Mouse (Mus musculus): ENCODE results near the gene Cldn19. TPM values are rescaled to one million over a fixed set of nuclear protein-coding genes. Genes with fewer than 3 reads are reported as not detected.

The Cldn19 gene
- polyA plus RNA-seq, 1 experiment from 2014 or later, result 12.8 TPM

DNA sequence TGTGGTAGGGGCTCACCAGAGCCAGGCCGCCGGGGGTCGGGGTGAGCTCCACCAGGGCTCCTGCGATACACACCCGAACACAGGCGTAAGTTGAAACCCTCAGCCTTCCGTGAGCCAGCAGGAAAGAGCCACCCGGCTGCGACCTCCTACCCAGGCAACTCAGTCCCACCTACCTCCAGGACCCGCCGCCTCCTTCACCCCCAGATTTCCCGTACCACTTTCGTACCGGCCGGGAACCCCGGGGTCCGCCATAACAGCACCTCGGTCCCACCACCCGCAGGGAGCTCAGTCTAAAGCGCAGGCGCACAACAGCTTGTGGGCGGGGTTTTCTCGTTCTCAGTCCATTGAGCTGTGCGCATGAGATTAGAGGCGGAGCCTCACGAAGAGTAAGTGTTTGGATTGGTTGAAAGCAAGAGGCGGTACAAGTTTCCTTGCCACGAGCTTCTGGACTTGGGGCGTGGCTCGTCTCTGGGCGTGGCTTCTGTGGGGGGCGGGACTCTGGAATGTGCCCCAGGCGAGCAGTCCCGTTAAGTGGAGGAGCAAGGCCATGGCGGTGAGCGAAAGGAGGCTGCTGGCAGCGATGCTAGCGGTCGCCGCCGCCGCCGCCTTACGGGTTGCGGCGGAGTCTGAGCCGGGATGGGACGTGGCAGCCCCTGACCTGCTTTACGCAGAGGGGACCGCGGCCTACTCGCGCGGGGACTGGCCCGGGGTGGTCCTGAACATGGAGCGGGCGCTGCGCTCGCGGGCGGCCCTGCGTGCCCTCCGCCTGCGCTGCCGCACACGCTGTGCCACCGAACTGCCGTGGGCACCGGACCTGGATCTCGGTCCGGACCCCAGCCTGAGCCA lies 22.6 kb upstream of the Cldn19 start, which contains the start of the genes AU022252 and P3h1:
TSS of gene AU022252 (minus strand) at position 303 of the 846 bp plus-strand sequence.
TSS of gene P3h1 (plus strand) at position 506 of the 846 bp plus-strand sequence.
- WGBS, result under 1% methylated on average over 71 of the region's 71 CpGs
- Histone ChIP-seq H3K36me3 (ENCODE audit: control insufficient read depth, insufficient read depth) (peaks cover 19% of the 10 kb centered on the region; the same call in 1 of the 2 replicates), H3K4me2 (replicated peaks; ENCODE audit: low read depth) (peak within 1 kb of the TSS; percentile 95), H3K27me3 (replicated peaks; ENCODE audit: control insufficient read depth, insufficient read depth, low read length) (no peaks in the 10 kb centered on the region), H3K4me3 (ENCODE audit: low read depth, low read length) (peak within 1 kb of the TSS; percentile 62), H3K4me1 (replicated peaks; ENCODE audit: control insufficient read depth, insufficient read depth, low read length) (no peaks in the 10 kb centered on the region), H3K9me3 (ENCODE audit: control insufficient read depth) (no peaks in the 10 kb centered on the region), H3K9ac (ENCODE audit: low read depth, low read length) (peak within 1 kb of the TSS; percentile 60), H3K27ac (ENCODE audit: low read depth, low read length) (peak within 1 kb of the TSS; percentile 24; the same call in 1 of the 2 replicates)
- no peak for TF ChIP-seq CTCF (IDR thresholded peaks at IDR 0.05; ENCODE audit: low read depth)
- ATAC-seq, result peak; percentile 97

DNA sequence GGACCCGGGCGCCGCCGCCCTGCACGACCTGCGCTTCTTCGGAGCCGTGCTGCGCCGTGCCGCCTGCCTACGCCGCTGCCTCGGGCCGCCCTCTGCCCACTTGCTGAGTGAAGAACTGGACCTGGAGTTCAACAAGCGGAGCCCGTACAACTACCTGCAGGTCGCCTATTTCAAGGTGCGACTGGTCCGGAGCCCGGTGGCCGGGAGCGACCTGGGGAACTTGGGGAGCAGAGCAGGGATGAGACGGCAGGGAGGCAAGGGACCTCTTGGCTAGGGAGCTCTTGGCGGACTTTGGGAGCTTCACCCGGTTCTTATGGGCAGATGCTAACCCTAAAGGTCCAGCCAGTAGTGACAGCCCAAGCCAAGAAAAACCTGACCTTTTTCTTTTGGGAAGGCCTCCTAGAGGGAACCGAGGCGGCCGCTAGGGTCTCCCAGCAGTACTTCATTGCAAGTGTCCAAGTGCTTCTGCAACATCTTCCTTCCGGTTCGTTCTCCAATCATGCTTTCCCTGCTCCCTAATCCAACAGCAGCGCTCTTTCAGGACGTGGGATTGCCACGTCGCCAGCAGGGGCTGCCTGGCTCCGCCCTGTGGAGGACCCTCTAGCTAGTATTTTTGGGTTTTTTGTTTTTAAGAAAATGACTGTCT lies 21.8 kb upstream of the Cldn19 start:
- peak; percentile 42; the same call in 1 of the 2 replicates for TF ChIP-seq CTCF (IDR thresholded peaks at IDR 0.05; ENCODE audit: low read depth)
- peaks cover 11% of the 10 kb centered on the region; the same call in 1 of the 2 replicates for H3K36me3 ChIP-seq (ENCODE audit: control insufficient read depth, insufficient read depth)

DNA sequence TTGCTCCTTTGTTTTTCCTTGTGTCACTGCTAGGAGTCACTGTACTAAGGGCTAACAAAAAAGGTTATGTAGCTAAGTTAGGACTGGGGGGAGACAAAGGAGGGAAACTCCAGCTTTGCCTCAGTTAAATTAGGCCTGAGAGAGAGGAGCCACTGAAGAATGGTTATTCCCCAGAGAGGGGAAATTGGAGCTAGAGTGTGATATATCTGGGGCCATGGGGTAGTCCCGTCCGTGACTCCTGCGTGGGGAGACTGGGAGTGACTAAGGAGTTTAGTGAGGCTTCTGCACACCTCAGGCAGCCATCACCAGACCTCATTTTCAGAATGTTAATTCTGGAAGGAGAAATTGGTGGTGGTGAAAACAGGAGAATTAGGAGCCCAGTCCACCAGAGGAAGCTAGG lies 20.9 kb upstream of the Cldn19 start:
- Histone ChIP-seq H3K9me3 (ENCODE audit: control insufficient read depth) (no peaks in the 10 kb centered on the region), H3K4me3 (ENCODE audit: low read depth, low read length) (peak overlapping the region; percentile 62; the same call in 1 of the 2 replicates), H3K27ac (ENCODE audit: low read depth, low read length) (no peak overlapping the region), H3K4me2 (replicated peaks; ENCODE audit: low read depth) (peak overlapping the region; percentile 95), H3K9ac (ENCODE audit: low read depth, low read length) (no peak overlapping the region), H3K4me1 (replicated peaks; ENCODE audit: control insufficient read depth, insufficient read depth, low read length) (no peaks in the 10 kb centered on the region), H3K27me3 (replicated peaks; ENCODE audit: control insufficient read depth, insufficient read depth, low read length) (no peaks in the 10 kb centered on the region), H3K36me3 (ENCODE audit: control insufficient read depth, insufficient read depth) (peaks cover 9% of the 10 kb centered on the region; the same call in 1 of the 2 replicates)
- WGBS, result 71% methylated on average over 3 of the region's 3 CpGs
- TF ChIP-seq CTCF (IDR thresholded peaks at IDR 0.05; ENCODE audit: low read depth), result no peak
- ATAC-seq, result no peak

More for the DNA sequence above, 21.8 kb upstream of the Cldn19 start:
- H3K4me3 ChIP-seq (ENCODE audit: low read depth, low read length), result peak overlapping the region; percentile 62
- H3K27me3 ChIP-seq (replicated peaks; ENCODE audit: control insufficient read depth, insufficient read depth, low read length), result no peaks in the 10 kb centered on the region
- no peaks in the 10 kb centered on the region for H3K9me3 ChIP-seq (ENCODE audit: control insufficient read depth)
- H3K9ac ChIP-seq (ENCODE audit: low read depth, low read length), result peak overlapping the region; percentile 53
- peak; percentile 39 for ATAC-seq
- H3K4me2 ChIP-seq (replicated peaks; ENCODE audit: low read depth), result peak overlapping the region; percentile 95
- H3K27ac ChIP-seq (ENCODE audit: low read depth, low read length), result peak overlapping the region; percentile 24; the same call in 1 of the 2 replicates
- H3K4me1 ChIP-seq (replicated peaks; ENCODE audit: control insufficient read depth, insufficient read depth, low read length), result no peaks in the 10 kb centered on the region
- under 1% methylated on average over 36 of the region's 36 CpGs for WGBS

DNA sequence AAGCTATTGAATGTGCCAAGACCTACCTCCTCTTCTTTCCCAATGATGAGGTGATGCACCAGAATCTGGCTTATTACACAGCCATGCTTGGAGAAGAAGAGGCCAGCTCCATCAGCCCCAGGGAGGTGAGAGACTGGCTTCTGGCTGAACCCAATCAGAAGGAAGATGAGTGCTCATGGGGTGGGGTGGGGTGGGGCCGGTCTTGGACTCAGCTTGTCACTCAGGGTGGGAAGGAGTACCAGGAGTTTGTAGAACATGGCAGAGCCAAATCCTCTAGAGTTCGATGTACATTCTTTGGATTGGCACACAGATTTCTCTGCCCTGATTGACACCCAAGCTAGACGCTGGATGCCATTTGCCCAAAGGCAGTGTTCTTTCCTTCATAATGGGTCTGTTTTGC lies 16.6 kb upstream of the Cldn19 start:
- no peak for ATAC-seq
- Histone ChIP-seq H3K4me1 (replicated peaks; ENCODE audit: control insufficient read depth, insufficient read depth, low read length) (no peaks in the 10 kb centered on the region), H3K27ac (ENCODE audit: low read depth, low read length) (no peak overlapping the region), H3K4me2 (replicated peaks; ENCODE audit: low read depth) (no peak overlapping the region), H3K9me3 (ENCODE audit: control insufficient read depth) (no peaks in the 10 kb centered on the region), H3K36me3 (ENCODE audit: control insufficient read depth, insufficient read depth) (peaks cover 25% of the 10 kb centered on the region), H3K9ac (ENCODE audit: low read depth, low read length) (no peak overlapping the region), H3K4me3 (ENCODE audit: low read depth, low read length) (no peak overlapping the region), H3K27me3 (replicated peaks; ENCODE audit: control insufficient read depth, insufficient read depth, low read length) (no peaks in the 10 kb centered on the region)
- WGBS, result 77% methylated on average over 3 of the region's 3 CpGs
- no peak for TF ChIP-seq CTCF (IDR thresholded peaks at IDR 0.05; ENCODE audit: low read depth)

DNA sequence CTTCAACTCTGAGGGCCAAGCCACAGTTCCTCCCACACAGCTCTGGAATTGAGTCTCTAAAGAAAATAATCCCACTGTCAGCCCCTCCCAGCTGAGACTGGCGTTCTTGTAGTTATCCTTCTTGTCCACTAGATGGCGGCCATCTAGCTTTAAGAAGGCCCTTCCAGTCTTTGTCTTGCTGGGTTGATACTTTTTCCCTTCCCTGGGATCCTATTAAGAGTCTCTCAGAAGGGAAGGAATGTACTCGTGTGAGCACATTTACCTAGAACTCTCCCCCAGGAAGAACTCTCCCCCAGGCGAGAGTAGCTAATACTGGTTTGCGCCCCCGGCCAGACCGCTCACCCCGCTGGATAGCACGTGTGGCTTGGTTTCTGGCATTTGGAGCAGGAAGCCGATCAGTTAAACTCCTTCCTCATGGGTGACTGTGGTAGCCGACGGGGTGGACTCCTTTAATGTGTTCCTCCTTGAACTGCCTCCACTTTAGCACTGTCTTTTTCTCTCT lies 16.0 kb upstream of the Cldn19 start:
- TF ChIP-seq CTCF (IDR thresholded peaks at IDR 0.05; ENCODE audit: low read depth), result peak; percentile 89
- Histone ChIP-seq H3K9ac (ENCODE audit: low read depth, low read length) (no peak overlapping the region), H3K27me3 (replicated peaks; ENCODE audit: control insufficient read depth, insufficient read depth, low read length) (no peaks in the 10 kb centered on the region), H3K4me1 (replicated peaks; ENCODE audit: control insufficient read depth, insufficient read depth, low read length) (no peaks in the 10 kb centered on the region), H3K4me3 (ENCODE audit: low read depth, low read length) (no peak overlapping the region), H3K4me2 (replicated peaks; ENCODE audit: low read depth) (peak overlapping the region; percentile 39; the same call in 1 of the 2 replicates), H3K36me3 (ENCODE audit: control insufficient read depth, insufficient read depth) (peaks cover 29% of the 10 kb centered on the region), H3K9me3 (ENCODE audit: control insufficient read depth) (no peaks in the 10 kb centered on the region), H3K27ac (ENCODE audit: low read depth, low read length) (no peak overlapping the region)
- WGBS, result 41% methylated on average over 12 of the region's 12 CpGs
- peak; percentile 36; the same call in 1 of the 2 replicates for ATAC-seq

DNA sequence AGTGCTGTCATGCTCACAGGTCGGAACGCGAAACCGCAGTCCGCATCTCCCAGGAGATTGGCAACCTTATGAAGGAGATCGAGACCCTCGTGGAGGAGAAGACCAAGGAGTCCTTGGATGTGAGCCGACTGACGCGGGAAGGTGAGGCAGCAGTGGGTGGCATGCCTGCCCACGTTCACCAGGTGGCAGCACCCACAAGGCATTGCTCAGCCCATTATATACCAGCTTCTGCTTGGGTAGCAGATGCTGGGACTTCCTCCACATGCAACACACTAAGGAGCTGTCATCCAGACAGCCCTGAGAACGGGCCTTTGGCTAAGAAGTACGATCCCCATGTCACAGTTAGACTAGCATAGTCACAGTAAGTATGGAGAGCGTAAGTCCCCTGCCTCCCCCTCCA lies 13.6 kb upstream of the Cldn19 start:
- WGBS, result 92% methylated on average over 14 of the region's 14 CpGs
- Histone ChIP-seq H3K9me3 (ENCODE audit: control insufficient read depth) (no peaks in the 10 kb centered on the region), H3K9ac (ENCODE audit: low read depth, low read length) (no peak overlapping the region), H3K4me1 (replicated peaks; ENCODE audit: control insufficient read depth, insufficient read depth, low read length) (no peaks in the 10 kb centered on the region), H3K36me3 (ENCODE audit: control insufficient read depth, insufficient read depth) (peaks cover 33% of the 10 kb centered on the region), H3K27me3 (replicated peaks; ENCODE audit: control insufficient read depth, insufficient read depth, low read length) (no peaks in the 10 kb centered on the region), H3K4me2 (replicated peaks; ENCODE audit: low read depth) (no peak overlapping the region), H3K27ac (ENCODE audit: low read depth, low read length) (no peak overlapping the region), H3K4me3 (ENCODE audit: low read depth, low read length) (no peak overlapping the region)
- no peak for ATAC-seq
- peak; percentile 72 for TF ChIP-seq CTCF (IDR thresholded peaks at IDR 0.05; ENCODE audit: low read depth)
